Mouse (Mus musculus) embryonic fibroblast, embryonic 13.5 days (primary cell): ENCODE data around the gene Galnt7. TPM values are rescaled to one million over a fixed set of nuclear protein-coding genes. Genes with fewer than 3 reads are reported as not detected.

ENCODE experiments used
- H3K27ac ChIP-seq: 2 replicates; pipeline ENCODE4 v1.5.1; 2012; ENCODE audit warnings: low read length, control low read depth, inconsistent platforms; ENCODE audit not compliant: insufficient read depth
- H3K4me1 ChIP-seq: 2 replicates; pipeline ENCODE4 v1.6.1; 2011; ENCODE audit warnings: low read length; ENCODE audit not compliant: control insufficient read depth, insufficient read depth
- H3K4me3 ChIP-seq: 2 replicates; pipeline ENCODE4 v1.5.1; 2011; ENCODE audit warnings: mild to moderate bottlenecking, control low read depth, low read length; ENCODE audit not compliant: insufficient read depth
- CTCF ChIP-seq: IDR thresholded peaks from 2 replicates; pipeline ENCODE4 v1.5.1; 2011; ENCODE audit warnings: mild to moderate bottlenecking, control low read depth, low read length, moderate library complexity, borderline replicate concordance; ENCODE audit not compliant: insufficient read depth
- POLR2A ChIP-seq: IDR thresholded peaks from 2 replicates; pipeline ENCODE4 v1.6.1; 2011; ENCODE audit warnings: low read depth, mild to moderate bottlenecking, control low read depth, low read length, moderate library complexity
- polyA plus RNA-seq: library from polyadenylated mRNA; stranded (reverse); fragments of >200 nt; gene quantifications from 2 replicates; pipeline ENCODE4 v1.2.4, GENCODE M21; 2011; ENCODE audit warnings: low read depth; ENCODE audit not compliant: missing spikeins, insufficient read length

The Galnt7 gene
- polyA plus RNA-seq, 1 experiment: 8.2 TPM

- TF ChIP-seq POLR2A (no peak), CTCF (no peak)
- H3K27ac ChIP-seq: no peak overlapping the region
- H3K4me1 ChIP-seq: 0 out of 2 replicates have a peak, but pooled peaks cover 3% of the 10 kb centered on the region
- no peak overlapping the region for H3K4me3 ChIP-seq
Observed at GRCm38 (mm10) chr8:57573844-57574243, 79.0 kb downstream of the Galnt7 start.

- Histone ChIP-seq H3K4me1 (no peaks in the 10 kb centered on the region), H3K4me3 (no peak overlapping the region), H3K27ac (no peak overlapping the region)
- TF ChIP-seq CTCF (no peak), POLR2A (no peak)
Observed at GRCm38 (mm10) chr8:57569886-57570285, 82.9 kb downstream of the Galnt7 start.

GRCm38 (mm10) chr8:57569400-57569795 is 83.4 kb downstream of the Galnt7 start:
- Histone ChIP-seq H3K27ac (no peak overlapping the region), H3K4me3 (no peak overlapping the region), H3K4me1 (no peaks in the 10 kb centered on the region)
- TF ChIP-seq CTCF (no peak; the same call in 1 of the 2 replicates), POLR2A (no peak)

- Histone ChIP-seq H3K27ac (no peak overlapping the region), H3K4me1 (no peaks in the 10 kb centered on the region), H3K4me3 (no peak overlapping the region)
- TF ChIP-seq POLR2A: no peak
- no peak for TF ChIP-seq CTCF
Observed at GRCm38 (mm10) chr8:57568633-57569399, 84.0 kb downstream of the Galnt7 start.

GRCm38 (mm10) chr8:57567998-57568397 is 84.8 kb downstream of the Galnt7 start:
- Histone ChIP-seq H3K27ac (no peak overlapping the region), H3K4me3 (no peak overlapping the region), H3K4me1 (no peaks in the 10 kb centered on the region)
- TF ChIP-seq CTCF: no peak
- TF ChIP-seq POLR2A: no peak

GRCm38 (mm10) chr8:57565039-57565438 is 87.8 kb downstream of the Galnt7 start:
- Histone ChIP-seq H3K4me3 (no peak overlapping the region), H3K27ac (no peak overlapping the region), H3K4me1 (no peaks in the 10 kb centered on the region)
- no peak for TF ChIP-seq CTCF
- no peak for TF ChIP-seq POLR2A

- Histone ChIP-seq H3K27ac (no peak overlapping the region), H3K4me1 (no peaks in the 10 kb centered on the region), H3K4me3 (no peak overlapping the region)
- TF ChIP-seq CTCF (no peak), POLR2A (no peak)
Observed at GRCm38 (mm10) chr8:57563726-57564125, 89.1 kb downstream of the Galnt7 start.

- no peak for TF ChIP-seq POLR2A
- no peak for TF ChIP-seq CTCF
Observed at GRCm38 (mm10) chr8:57562741-57563140, 90.1 kb downstream of the Galnt7 start.

GRCm38 (mm10) chr8:57560926-57561325 is 91.9 kb downstream of the Galnt7 start:
- no peak overlapping the region for H3K27ac ChIP-seq
- H3K4me3 ChIP-seq: no peak overlapping the region
- TF ChIP-seq CTCF: no peak
- TF ChIP-seq POLR2A: no peak
- no peaks in the 10 kb centered on the region for H3K4me1 ChIP-seq

More at GRCm38 (mm10) chr8:57562741-57563140, 90.1 kb downstream of the Galnt7 start:
- Histone ChIP-seq H3K4me1 (no peaks in the 10 kb centered on the region), H3K4me3 (no peak overlapping the region), H3K27ac (no peak overlapping the region)

- no peaks in the 10 kb centered on the region for H3K4me1 ChIP-seq
- H3K4me3 ChIP-seq: no peak overlapping the region
- no peak overlapping the region for H3K27ac ChIP-seq
- TF ChIP-seq POLR2A (no peak), CTCF (no peak)
Observed at GRCm38 (mm10) chr8:57552102-57553032, 100.5 kb downstream of the Galnt7 start.

- H3K4me3 ChIP-seq: no peak overlapping the region
- no peaks in the 10 kb centered on the region; the same call in 1 of the 2 replicates for H3K4me1 ChIP-seq
- no peak for TF ChIP-seq CTCF
- no peak for TF ChIP-seq POLR2A
- no peak overlapping the region for H3K27ac ChIP-seq
Observed at GRCm38 (mm10) chr8:57547581-57547980, 105.3 kb downstream of the Galnt7 start.
